Mouse (Mus musculus) cerebral cortex, adult 2 months (tissue): Measurements from ENCODE around the gene Limch1.

Experiments
- WGBS: fragments of 180-500 bp; shearing (Covaris S2); methylation state at CpG from one replicate; pipeline ENCODE4 v1.1.7; 2018; 5-methylcytosine and 5-hydroxymethylcytosine counted together

The Limch1 gene

GRCm38 (mm10) chr5:66830206-66830605, 84.6 kb downstream of the Limch1 start:
- WGBS: 95% methylated on average over 10 of the region's 10 CpGs

DNA sequence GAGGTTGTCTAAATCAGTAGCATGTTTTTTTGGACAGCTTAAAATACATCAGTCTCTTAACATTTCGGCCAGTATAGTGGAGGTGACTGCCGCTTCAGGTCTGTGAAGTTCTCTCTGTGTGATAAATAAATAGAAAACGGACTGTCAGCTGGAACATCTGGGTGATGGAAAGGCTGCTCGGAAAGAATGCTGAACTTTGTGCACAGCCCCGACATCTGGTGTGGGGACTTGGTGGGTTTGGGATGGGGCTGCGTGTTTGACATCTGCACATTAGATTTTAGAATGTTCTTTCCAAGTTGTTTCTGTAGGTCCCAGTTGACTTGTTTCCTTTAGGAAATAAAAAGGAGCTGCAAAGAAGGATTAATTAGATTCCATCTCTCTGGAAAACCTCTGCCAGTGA, 89.1 kb downstream of the Limch1 start:
- WGBS: 81% methylated on average over 6 of the region's 6 CpGs

GRCm38 (mm10) chr5:66836892-66837291, 91.3 kb downstream of the Limch1 start:
- WGBS: 93% methylated on average over 4 of the region's 4 CpGs

- 94% methylated on average over 2 of the region's 2 CpGs for WGBS
These were observed 96.3 kb downstream of the Limch1 start for GRCm38 (mm10) chr5:66841971-66842370.

- WGBS: 83% methylated on average over 5 of the region's 5 CpGs
These were observed 97.1 kb downstream of the Limch1 start for GRCm38 (mm10) chr5:66842776-66843175.

- WGBS: 55% methylated on average over 7 of the region's 7 CpGs
These were observed 102.5 kb downstream of the Limch1 start for GRCm38 (mm10) chr5:66848136-66848535.

GRCm38 (mm10) chr5:66849148-66849547, 103.5 kb downstream of the Limch1 start:
- WGBS: 61% methylated on average over 4 of the region's 4 CpGs

DNA sequence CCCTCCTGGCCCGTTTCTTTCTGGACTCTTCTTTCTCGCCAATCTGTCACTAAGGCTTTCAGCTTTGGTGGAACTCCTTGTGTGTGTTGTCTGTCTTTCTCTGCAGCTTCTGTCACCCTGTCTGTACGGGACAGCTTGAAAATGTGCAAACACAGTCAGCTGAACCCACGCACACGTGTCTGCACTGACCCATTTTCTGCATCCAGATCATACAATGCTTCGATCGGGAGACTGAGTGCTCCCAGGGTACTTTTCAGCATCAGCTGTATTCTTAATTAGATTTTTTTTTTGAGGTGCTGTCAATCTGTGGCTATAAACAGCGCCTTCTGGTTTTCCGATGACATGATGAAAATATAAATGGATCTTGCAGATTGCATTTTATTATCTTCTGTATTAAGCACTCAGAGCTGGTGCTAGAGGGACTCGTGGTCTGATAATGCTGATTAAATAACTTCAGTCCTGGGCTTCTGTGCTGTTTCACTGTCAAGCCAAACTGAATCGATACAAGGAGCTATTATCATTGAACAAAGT, 105.2 kb downstream of the Limch1 start:
- 40% methylated on average over 11 of the region's 11 CpGs for WGBS

GRCm38 (mm10) chr5:66851708-66852107, 106.1 kb downstream of the Limch1 start:
- WGBS: 81% methylated on average over 5 of the region's 5 CpGs

- 95% methylated on average over 5 of the region's 5 CpGs for WGBS
These were observed 108.6 kb downstream of the Limch1 start for GRCm38 (mm10) chr5:66854263-66854662.

- WGBS: 61% methylated on average over 11 of the region's 11 CpGs
These were observed 109.9 kb downstream of the Limch1 start for GRCm38 (mm10) chr5:66855358-66856107.

- 75% methylated on average over 3 of the region's 3 CpGs for WGBS
These were observed 113.9 kb downstream of the Limch1 start for GRCm38 (mm10) chr5:66859506-66859905.

DNA sequence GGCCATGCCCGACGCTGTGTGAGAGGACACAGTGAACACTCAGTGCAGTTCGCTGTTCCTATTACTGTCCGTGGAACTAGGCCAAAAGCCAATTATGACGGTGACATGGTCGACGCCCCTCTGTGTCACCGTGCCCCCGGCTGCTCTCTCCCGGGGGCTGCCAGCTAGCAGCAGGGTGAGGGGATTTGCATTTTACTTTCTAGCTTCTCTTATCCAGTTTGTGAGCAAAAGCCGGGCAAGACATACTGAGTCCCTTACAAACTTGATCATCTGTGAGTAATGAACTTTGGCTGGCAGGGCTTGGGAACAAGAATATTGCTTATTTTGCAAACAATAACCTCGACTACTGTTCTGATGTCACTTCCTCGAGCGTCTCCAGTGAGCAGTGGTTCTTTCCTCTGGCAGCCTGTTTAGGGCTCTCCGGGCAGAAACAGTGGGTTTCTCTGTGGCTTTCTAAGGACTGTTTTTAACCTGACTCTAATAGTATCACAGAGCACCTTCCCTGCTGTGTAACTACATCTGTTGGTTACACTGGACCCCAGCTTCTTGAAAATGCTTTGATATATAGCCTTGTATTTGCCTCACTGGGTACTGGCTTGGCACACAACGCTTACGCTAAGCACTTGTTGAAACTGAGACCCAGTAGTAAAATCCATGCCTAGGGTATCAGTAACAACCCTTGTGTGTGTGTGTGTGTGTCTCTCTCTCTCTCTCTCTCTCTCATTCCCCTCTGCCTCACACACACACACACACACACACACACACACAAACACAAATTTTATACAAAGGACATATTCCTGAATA, 115.8 kb downstream of the Limch1 start:
- WGBS: 33% methylated on average over 17 of the region's 17 CpGs

GRCm38 (mm10) chr5:66862151-66862550, 116.5 kb downstream of the Limch1 start:
- WGBS: 52% methylated on average over 4 of the region's 4 CpGs

GRCm38 (mm10) chr5:66865229-66865628, 119.6 kb downstream of the Limch1 start:
- 37% methylated on average over 5 of the region's 5 CpGs for WGBS

- WGBS: 42% methylated on average over 8 of the region's 8 CpGs
These were observed 120.4 kb downstream of the Limch1 start for GRCm38 (mm10) chr5:66866019-66866418.

- 91% methylated on average over 4 of the region's 4 CpGs for WGBS
These were observed 123.9 kb downstream of the Limch1 start for GRCm38 (mm10) chr5:66869545-66869944.

DNA sequence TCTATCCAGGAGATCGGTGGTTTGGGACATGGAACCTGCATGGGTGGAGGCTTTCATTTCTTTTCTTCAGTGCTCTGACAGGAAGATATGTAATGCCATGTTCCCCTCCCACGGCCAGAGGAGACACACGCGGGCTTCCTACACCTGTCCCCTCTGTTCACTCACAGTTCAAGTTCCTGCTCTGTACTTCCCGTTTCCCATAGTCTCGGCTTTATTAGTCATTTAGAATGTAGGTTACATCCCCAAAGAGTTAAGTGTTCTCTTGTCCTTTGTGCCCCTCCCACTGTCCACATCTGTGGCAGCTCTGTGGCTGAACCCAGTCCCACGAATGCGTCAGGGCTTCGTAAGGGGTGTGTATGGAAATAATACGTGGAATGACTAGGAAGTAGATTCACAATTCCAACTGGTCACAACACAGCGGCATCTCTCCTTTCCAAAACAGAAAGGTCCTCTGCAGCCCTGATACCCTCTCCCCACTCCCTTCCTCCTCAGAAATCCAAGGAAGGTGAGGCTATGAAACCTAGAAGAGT, 126.0 kb downstream of the Limch1 start:
- WGBS: 84% methylated on average over 11 of the region's 11 CpGs

DNA sequence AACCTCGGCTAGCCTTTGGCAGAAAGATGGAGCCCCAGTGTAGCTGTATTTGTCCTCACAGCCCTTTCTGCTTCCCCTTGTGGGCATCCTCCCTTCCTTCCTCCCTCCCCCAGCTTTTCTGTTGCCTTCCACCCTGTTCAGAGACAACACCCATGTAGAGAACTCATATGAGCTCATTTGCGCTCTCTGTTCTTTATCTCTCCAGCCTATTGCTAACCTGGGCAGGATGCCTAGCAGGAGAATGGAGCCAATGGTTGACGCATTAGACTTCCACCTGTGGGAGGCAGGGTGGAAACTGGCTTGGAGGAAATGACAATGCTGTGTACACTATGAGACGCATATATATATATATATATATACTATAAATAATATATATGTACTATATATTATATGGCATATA, 126.4 kb downstream of the Limch1 start:
- 78% methylated on average over 4 of the region's 4 CpGs for WGBS

DNA sequence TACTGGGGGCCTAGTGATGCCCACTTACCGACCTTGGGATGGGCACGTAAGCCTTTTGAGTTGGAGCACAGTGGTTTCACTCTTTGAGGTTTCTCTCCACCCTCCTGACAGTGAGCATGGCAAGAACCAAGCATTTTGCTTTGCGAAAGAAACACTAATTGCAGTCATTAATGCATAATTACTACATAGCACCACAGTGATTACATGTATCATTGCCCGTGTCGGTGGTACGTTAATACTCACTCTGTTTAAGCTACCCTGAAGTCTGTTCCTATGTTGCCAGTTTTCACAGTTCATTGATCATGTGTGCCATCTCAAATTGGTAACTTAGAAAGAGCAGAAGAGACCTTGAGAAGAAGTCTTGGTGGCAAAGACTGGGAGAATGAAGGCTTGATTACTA, 127.1 kb downstream of the Limch1 start:
- 89% methylated on average over 6 of the region's 6 CpGs for WGBS

- WGBS: 61% methylated on average over 10 of the region's 10 CpGs
These were observed 130.6 kb downstream of the Limch1 start for GRCm38 (mm10) chr5:66876018-66876805.

GRCm38 (mm10) chr5:66877066-66877465, 131.4 kb downstream of the Limch1 start:
- 82% methylated on average over 5 of the region's 5 CpGs for WGBS
